In genomic region chr2:167240008-167240964, GRCm38 (mm10) we compare ENCODE assay signal across 8 mouse cellular contexts. TPM values are rescaled to one million over a fixed set of nuclear protein-coding genes. Genes with fewer than 3 reads are reported as not detected.
DNase-seq lines count a peak whose midpoint lies in the region; ATAC-seq and TF ChIP-seq lines count a peak whose summit lies in the region.

Gene Ptgis, minus strand, starts transcription at chr2:167240604.

- TF ChIP-seq CTCF in small intestine, adult 2 months (IDR thresholded peaks at IDR 0.05; ENCODE audit: extremely low read depth, insufficient read length, insufficient replicate concordance, low read depth, low read length): no peak

- WGBS in forebrain, embryonic 10.5 days: 2% methylated on average over 45 of the region's 45 CpGs
- 3% methylated on average over 45 of the region's 45 CpGs for WGBS in liver, embryonic 16.5 days (ENCODE audit: insufficient replicate concordance)
- 7% methylated on average over 44 of the region's 45 CpGs for WGBS in small intestine, adult 2 months

- H3K9ac ChIP-seq in liver, embryonic 16.5 days (ENCODE audit: low read depth, low read length): no peak within 1 kb of the TSS

- DNase-seq in ovary, postnatal 36 days (ENCODE audit: low spot score): peak; percentile 60
- DNase-seq in ovary, postnatal 10 days (ENCODE audit: low spot score): no peak
- peak; percentile 74 for DNase-seq in forebrain, embryonic 10.5 days (ENCODE audit: extremely low spot score, low spot score)
- DNase-seq in heart, postnatal 4 days: peak; percentile 69
- no peak for DNase-seq in frontal cortex, postnatal 25 days (ENCODE audit: low spot score in 2 of 2)
- no peak for DNase-seq in thymus, postnatal 25 days

- H3K27ac ChIP-seq in forebrain, embryonic 10.5 days: peak within 1 kb of the TSS; percentile 87
- H3K27ac ChIP-seq in liver, embryonic 16.5 days (ENCODE audit: low read length): no peak within 1 kb of the TSS
- peak within 1 kb of the TSS; percentile 34; the same call in 1 of the 2 replicates for H3K27ac ChIP-seq in small intestine, adult 2 months (ENCODE audit: insufficient read depth, low read depth, low read length)

- H3K9me3 ChIP-seq in forebrain, embryonic 10.5 days: 0 out of 2 replicates have a peak, but pooled peaks cover 7% of the 10 kb centered on the region
- no peaks in the 10 kb centered on the region for H3K9me3 ChIP-seq in liver, embryonic 16.5 days (replicated peaks; ENCODE audit: control insufficient read depth, low read length)

- H3K4me3 ChIP-seq in forebrain, embryonic 10.5 days: peak within 1 kb of the TSS; percentile 64
- peak within 1 kb of the TSS; percentile 13; the same call in 1 of the 2 replicates for H3K4me3 ChIP-seq in liver, embryonic 16.5 days (ENCODE audit: low read depth, low read length)
- peak within 1 kb of the TSS; percentile 56 for H3K4me3 ChIP-seq in small intestine, adult 2 months (ENCODE audit: low read depth, low read length)

- no peaks in the 10 kb centered on the region for H3K36me3 ChIP-seq in forebrain, embryonic 10.5 days (replicated peaks)
- H3K36me3 ChIP-seq in liver, embryonic 16.5 days (ENCODE audit: control insufficient read depth, insufficient read depth): no peaks in the 10 kb centered on the region
- H3K36me3 ChIP-seq in small intestine, adult 2 months (ENCODE audit: control insufficient read depth, insufficient read depth, low read length): no peaks in the 10 kb centered on the region

- no peak for ATAC-seq in liver, embryonic 16.5 days (ENCODE audit: low read depth)

- no peak for TF ChIP-seq POLR2A in small intestine, adult 2 months (IDR thresholded peaks at IDR 0.05; ENCODE audit: low read depth, low read length)

- H3K4me1 ChIP-seq in forebrain, embryonic 10.5 days: peaks cover 38% of the 10 kb centered on the region
- no peaks in the 10 kb centered on the region for H3K4me1 ChIP-seq in liver, embryonic 16.5 days (ENCODE audit: control insufficient read depth, low read depth, low read length)
- H3K4me1 ChIP-seq in small intestine, adult 2 months (ENCODE audit: control insufficient read depth, insufficient read depth, insufficient read length, low read length): no peaks in the 10 kb centered on the region; the same call in 1 of the 2 replicates

- H3K27me3 ChIP-seq in forebrain, embryonic 10.5 days (ENCODE audit: poor library complexity, severe bottlenecking): peaks cover 13% of the 10 kb centered on the region; the same call in 1 of the 2 replicates
- peaks cover 28% of the 10 kb centered on the region for H3K27me3 ChIP-seq in liver, embryonic 16.5 days (ENCODE audit: control insufficient read depth, insufficient read depth, low read depth, low read length)
- peaks cover 24% of the 10 kb centered on the region for H3K27me3 ChIP-seq in small intestine, adult 2 months (ENCODE audit: control insufficient read depth, insufficient read depth, low read length)

- H3K4me2 ChIP-seq in liver, embryonic 16.5 days (ENCODE audit: low read depth, low read length): peak within 1 kb of the TSS; percentile 18; the same call in 1 of the 2 replicates

RNA-seq across cellular contexts. Expression of gene Ptgis, which starts in this region (rescaled TPM):
- 13.5 and 13.7 TPM in 2 replicates for polyA plus RNA-seq in forebrain, embryonic 10.5 days (2016; fragmentation: Nextera tagmentation; extraction: Ambion mirVana)
- total RNA-seq in heart, postnatal 4 days (2021): 10 to 100 TPM; 36.7 to 40.9 TPM
- polyA plus RNA-seq in liver, embryonic 16.5 days (2015; fragmentation: Nextera tagmentation; extraction: Ambion mirVana): 0.71 and 1.2 TPM in 2 replicates
- 3.2 and 5.2 TPM in 2 replicates for polyA plus RNA-seq in small intestine, adult 2 months (2012; rRNA removed)

Comparison
In these comparisons a context has a peak if more than half of its experiments do, and no peak if none do; other contexts are left out.
1. DNase-seq: peak in ovary, postnatal 36 days (single experiment), forebrain, embryonic 10.5 days (single experiment) and heart, postnatal 4 days (single experiment); none in ovary, postnatal 10 days (single experiment), frontal cortex, postnatal 25 days (0 of 2) and thymus, postnatal 25 days (single experiment).
2. H3K4me3 ChIP-seq: peak in every context shown above with its lines; median percentile 64 in forebrain, embryonic 10.5 days; 56 in small intestine, adult 2 months; 13 in liver, embryonic 16.5 days.